Mouse (Mus musculus) testis, adult 2 months (tissue): Measurements from ENCODE around the gene Cyb5b. TPM values are rescaled to one million over a fixed set of nuclear protein-coding genes. Genes with fewer than 3 reads are reported as not detected.

Source experiments
- H3K27ac ChIP-seq: fragments of 200-500 bp; 2 replicates; pipeline ENCODE4 v1.5.1; 2012; ENCODE audit warnings: low read depth, low read length; ENCODE audit not compliant: control insufficient read depth, insufficient read depth
- H3K27me3 ChIP-seq: fragments of 200-500 bp; 2 replicates; pipeline ENCODE4 v1.6.1; 2012; ENCODE audit warnings: mild to moderate bottlenecking, low read length, moderate library complexity; ENCODE audit not compliant: control insufficient read depth, insufficient read depth
- H3K36me3 ChIP-seq: fragments of 200-500 bp; 2 replicates; pipeline ENCODE4 v1.6.1; 2012; ENCODE audit warnings: mild to moderate bottlenecking, low read length; ENCODE audit not compliant: control insufficient read depth, insufficient read depth
- H3K4me1 ChIP-seq: fragments of 200-500 bp; 2 replicates; pipeline ENCODE4 v1.6.1; 2012; ENCODE audit warnings: low read length; ENCODE audit not compliant: control insufficient read depth, insufficient read depth
- H3K4me3 ChIP-seq: fragments of 200-500 bp; 2 replicates; pipeline ENCODE4 v1.5.1; 2012; ENCODE audit warnings: low read depth, mild to moderate bottlenecking, low read length, moderate library complexity, mixed read lengths; ENCODE audit not compliant: control insufficient read depth
- CTCF ChIP-seq: fragments of 200-500 bp; IDR thresholded peaks from 2 replicates; pipeline ENCODE4 v1.5.1; 2012; ENCODE audit warnings: low read depth, mild to moderate bottlenecking, inconsistent platforms, low read length, moderate library complexity; ENCODE audit not compliant: control insufficient read depth, insufficient read depth, insufficient replicate concordance
- POLR2A ChIP-seq: fragments of 200-500 bp; IDR thresholded peaks from 2 replicates; pipeline ENCODE4 v1.6.1; 2012; ENCODE audit warnings: low read depth, mild to moderate bottlenecking, inconsistent platforms, low read length, moderate library complexity; ENCODE audit not compliant: control insufficient read depth
- polyA plus RNA-seq: library from polyadenylated mRNA; depleted of rRNA; stranded (reverse); fragments of >200 nt; gene quantifications from 2 replicates; pipeline ENCODE4 v1.2.3, GENCODE M21; 2012

Gene Cyb5b
- polyA plus RNA-seq, 1 experiment: 31.4 TPM

- Histone ChIP-seq H3K27me3 (no peaks in the 10 kb centered on the region), H3K27ac (no peak overlapping the region), H3K4me1 (no peaks in the 10 kb centered on the region), H3K4me3 (no peak overlapping the region), H3K36me3 (peaks cover 3% of the 10 kb centered on the region)
- no peak for TF ChIP-seq CTCF
- TF ChIP-seq POLR2A: no peak
Measured at GRCm38 (mm10) chr8:107184996-107185395, 34.6 kb downstream of the Cyb5b start.

GRCm38 (mm10) chr8:107186659-107187390 is 36.4 kb downstream of the Cyb5b start:
- no peak overlapping the region for H3K27ac ChIP-seq
- H3K4me1 ChIP-seq: no peaks in the 10 kb centered on the region
- H3K27me3 ChIP-seq: no peaks in the 10 kb centered on the region
- H3K36me3 ChIP-seq: peaks cover 3% of the 10 kb centered on the region
- TF ChIP-seq CTCF (no peak), POLR2A (no peak)
- no peak overlapping the region for H3K4me3 ChIP-seq

DNA sequence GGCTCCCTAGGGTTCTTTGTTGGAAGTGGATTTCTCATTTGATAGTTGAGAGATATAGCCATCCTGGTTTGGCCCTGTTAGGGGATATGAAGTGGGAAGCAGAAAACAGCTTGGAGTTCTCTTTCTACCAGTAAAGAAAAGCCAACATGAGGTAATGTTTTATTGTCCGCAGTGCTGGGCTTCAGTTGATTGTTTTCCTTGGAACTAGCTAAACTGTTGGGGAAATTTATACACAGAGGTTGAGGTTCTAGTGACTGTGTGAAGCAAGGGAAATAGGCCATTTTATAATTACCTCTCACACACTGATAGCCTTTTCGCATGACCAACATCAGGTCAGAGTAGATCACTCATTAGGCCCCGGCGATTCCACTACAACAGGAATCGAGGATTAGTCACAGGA is 37.2 kb downstream of the Cyb5b start:
- no peak for TF ChIP-seq CTCF
- no peak for TF ChIP-seq POLR2A
- Histone ChIP-seq H3K36me3 (peaks cover 2% of the 10 kb centered on the region), H3K4me3 (no peak overlapping the region), H3K27me3 (no peaks in the 10 kb centered on the region), H3K27ac (no peak overlapping the region), H3K4me1 (no peaks in the 10 kb centered on the region)

DNA sequence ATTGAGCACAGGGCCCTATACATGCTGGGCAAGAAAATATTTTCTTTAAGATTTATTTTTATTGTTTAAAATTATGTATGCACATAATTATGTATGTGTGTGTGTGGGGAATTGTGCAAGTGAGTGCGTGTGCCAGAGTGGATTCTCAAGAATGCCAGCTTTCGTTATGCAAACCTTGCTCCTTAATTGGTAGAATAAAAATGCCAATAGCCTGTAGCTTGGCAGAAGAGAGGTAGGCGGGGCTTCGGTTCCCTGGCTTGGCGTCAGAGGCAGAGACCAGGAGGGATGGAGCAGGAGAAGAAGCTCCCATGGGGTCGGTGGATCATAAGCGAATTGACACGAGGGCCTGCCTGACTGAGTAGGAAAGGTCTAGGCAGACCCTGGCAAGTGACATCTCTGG is 42.2 kb downstream of the Cyb5b start:
- H3K27me3 ChIP-seq: no peaks in the 10 kb centered on the region
- no peak overlapping the region for H3K27ac ChIP-seq
- no peak for TF ChIP-seq POLR2A
- no peak for TF ChIP-seq CTCF
- peaks cover 5% of the 10 kb centered on the region; the same call in 1 of the 2 replicates for H3K4me1 ChIP-seq
- no peaks in the 10 kb centered on the region for H3K36me3 ChIP-seq
- no peak overlapping the region for H3K4me3 ChIP-seq

GRCm38 (mm10) chr8:107193331-107193730 is 42.9 kb downstream of the Cyb5b start:
- H3K36me3 ChIP-seq: no peaks in the 10 kb centered on the region
- TF ChIP-seq POLR2A (no peak), CTCF (no peak)
- peaks cover 11% of the 10 kb centered on the region for H3K4me1 ChIP-seq
- H3K4me3 ChIP-seq: no peak overlapping the region
- no peak overlapping the region for H3K27ac ChIP-seq
- no peaks in the 10 kb centered on the region for H3K27me3 ChIP-seq

DNA sequence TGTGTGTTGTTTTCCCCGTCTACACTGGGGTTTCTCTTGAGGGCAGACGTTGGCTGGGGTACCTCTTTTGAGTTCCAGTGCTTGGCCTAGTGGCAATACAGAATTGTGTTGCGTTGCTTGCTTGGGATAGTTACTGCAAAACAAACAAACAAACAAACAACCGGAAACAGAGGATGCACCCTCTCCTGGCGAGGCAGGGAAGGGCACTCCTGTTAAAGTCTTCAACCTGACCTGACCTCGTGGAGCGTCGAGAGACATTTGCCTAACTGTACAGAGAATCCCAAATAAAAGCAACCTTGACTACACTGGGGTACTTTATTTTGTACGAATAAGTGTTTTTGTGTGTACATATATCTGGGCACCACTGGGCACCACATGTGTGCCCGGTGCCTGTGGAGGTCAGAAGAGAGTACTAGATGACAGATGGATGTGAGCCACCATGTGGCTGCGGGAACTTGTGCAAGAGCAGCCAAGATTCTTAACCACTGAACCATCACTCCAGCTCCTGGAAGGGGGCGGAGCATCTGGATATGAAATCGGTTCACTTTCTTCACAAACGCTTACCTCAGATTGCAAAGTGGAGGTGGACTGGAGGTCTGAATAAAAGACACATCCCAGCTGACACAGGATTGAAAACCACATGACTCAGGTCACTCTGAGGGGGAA is 44.5 kb downstream of the Cyb5b start:
- Histone ChIP-seq H3K4me3 (peak overlapping the region; percentile 30), H3K27me3 (no peaks in the 10 kb centered on the region), H3K27ac (no peak overlapping the region), H3K36me3 (no peaks in the 10 kb centered on the region), H3K4me1 (peaks cover 14% of the 10 kb centered on the region)
- TF ChIP-seq CTCF (no peak), POLR2A (no peak)

- peak overlapping the region; percentile 15 for H3K4me3 ChIP-seq
- no peaks in the 10 kb centered on the region for H3K27me3 ChIP-seq
- peaks cover 14% of the 10 kb centered on the region for H3K4me1 ChIP-seq
- no peaks in the 10 kb centered on the region for H3K36me3 ChIP-seq
- peak overlapping the region; percentile 77 for H3K27ac ChIP-seq
- TF ChIP-seq POLR2A: no peak
- TF ChIP-seq CTCF: no peak
Measured at GRCm38 (mm10) chr8:107197901-107198826, 47.7 kb downstream of the Cyb5b start.
